Mouse (Mus musculus) intestine, postnatal 0 days (tissue): ENCODE measurements around the gene Epor. TPM values are rescaled to one million over a fixed set of nuclear protein-coding genes. Genes with fewer than 3 reads are reported as not detected.

Source experiments
- ATAC-seq: fragments of 200-750 bp; cut with Nextera tagmentation; 2 replicates; pipeline ENCODE4 v1.8.0; 2017; ENCODE audit warnings: mild to moderate bottlenecking, moderate TSS enrichment, moderate library complexity
- H3K27ac ChIP-seq: fragments of 300-500 bp; sonication (generic); 2 replicates; pipeline ENCODE4 v1.5.1; 2014; ENCODE audit warnings: mild to moderate bottlenecking, low read depth, low read length, moderate library complexity
- H3K27me3 ChIP-seq: fragments of 300-500 bp; sonication (generic); replicated peaks from 2 replicates; pipeline ENCODE4 v1.6.1; 2014; ENCODE audit warnings: low read length, mixed read lengths; ENCODE audit not compliant: control insufficient read depth, insufficient read depth
- H3K36me3 ChIP-seq: fragments of 300-500 bp; sonication (generic); 2 replicates; pipeline ENCODE4 v1.6.1; 2014; ENCODE audit warnings: mild to moderate bottlenecking, moderate library complexity; ENCODE audit not compliant: control insufficient read depth, insufficient read depth
- H3K4me1 ChIP-seq: fragments of 300-500 bp; sonication (generic); replicated peaks from 2 replicates; pipeline ENCODE4 v1.6.1; 2014; ENCODE audit warnings: antibody characterized with exemption, low read length, mixed read lengths; ENCODE audit not compliant: control insufficient read depth, insufficient read depth
- H3K4me2 ChIP-seq: fragments of 300-500 bp; sonication (generic); replicated peaks from 2 replicates; pipeline ENCODE4 v1.6.1; 2014; ENCODE audit warnings: low read depth, mild to moderate bottlenecking, moderate library complexity
- H3K4me3 ChIP-seq: fragments of 300-500 bp; sonication (generic); 2 replicates; pipeline ENCODE4 v1.5.1; 2014; ENCODE audit warnings: low read depth, low read length
- H3K9ac ChIP-seq: fragments of 300-500 bp; sonication (generic); 2 replicates; pipeline ENCODE4 v1.6.1; 2014; ENCODE audit warnings: mild to moderate bottlenecking, low read depth, low read length
- H3K9me3 ChIP-seq: fragments of 300-500 bp; sonication (generic); 2 replicates; pipeline ENCODE4 v1.6.1; 2016; ENCODE audit warnings: mixed run types; ENCODE audit not compliant: control insufficient read depth
- CTCF ChIP-seq: sonication (generic); IDR thresholded peaks from 2 replicates; pipeline ENCODE4 v1.5.1; 2016; ENCODE audit warnings: low read depth, mild to moderate bottlenecking, control low read depth, antibody characterized with exemption, moderate library complexity
- WGBS: fragments of 180-500 bp; shearing (Covaris S2); extraction: QIAGEN DNeasy Blood & Tissue Kit; methylation state at CpG from one replicate; pipeline ENCODE4 v1.1.7; 2014; 5-methylcytosine and 5-hydroxymethylcytosine counted together
- polyA plus RNA-seq: library from polyadenylated mRNA; unstranded; fragments of >200 nt; fragmentation: Nextera tagmentation; extraction: Ambion mirVana; gene quantifications from 2 replicates; pipeline ENCODE4 v1.2.1, GENCODE M21; 2015

The Epor gene
- polyA plus RNA-seq, 1 experiment from 2014 or later: 3.8 TPM

DNA sequence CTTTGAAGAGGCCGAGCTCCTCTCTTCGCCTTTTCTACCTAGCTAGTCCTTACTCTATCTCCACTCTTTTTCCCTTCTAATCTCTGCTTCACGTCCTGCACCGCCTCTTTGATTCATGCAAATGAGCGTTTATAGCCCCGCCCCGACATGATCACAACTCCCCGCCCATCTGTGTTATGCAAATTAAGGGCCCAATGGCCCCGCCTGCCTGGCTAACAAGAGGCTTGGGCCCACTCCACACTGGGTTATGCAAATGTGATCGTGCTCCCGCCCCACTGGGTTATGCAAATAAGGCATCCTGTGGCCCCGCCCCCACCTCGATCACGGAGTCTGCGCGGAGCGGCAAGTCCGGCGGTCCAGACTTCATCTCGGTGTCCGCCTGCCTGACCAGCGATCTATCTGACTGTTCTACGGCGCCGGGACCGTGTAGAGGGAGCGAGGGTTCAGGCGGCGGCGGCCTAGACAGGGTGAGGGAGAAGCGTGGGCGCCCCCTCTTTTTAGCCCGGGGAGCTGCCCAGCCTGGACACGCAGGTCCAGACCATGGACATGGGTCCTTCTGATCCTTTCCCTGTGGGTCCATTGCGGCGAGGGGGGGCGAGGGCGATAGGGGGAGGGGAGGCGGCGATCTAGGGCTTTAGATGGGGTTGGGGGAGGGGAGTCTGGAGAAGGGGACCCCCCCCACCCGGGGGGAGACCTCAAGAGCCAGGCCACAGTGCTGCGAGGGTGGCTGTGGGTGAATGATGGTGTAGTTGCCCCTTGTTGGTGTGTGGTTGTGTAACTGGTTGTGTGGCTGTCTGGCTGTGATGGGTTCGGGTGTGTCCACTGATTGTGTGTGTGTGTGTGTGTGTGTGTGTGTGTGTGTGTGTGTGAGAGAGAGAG is 26.4 kb downstream of the Epor start, which contains the start of gene Plppr2:
Plppr2 (plus strand) TSS at position 342 of the 879 bp plus-strand sequence.
- peak; percentile 98 for ATAC-seq
- H3K4me2 ChIP-seq: peak within 1 kb of the TSS; percentile 80
- no peaks in the 10 kb centered on the region; the same call in 1 of the 2 replicates for H3K36me3 ChIP-seq
- no peak within 1 kb of the TSS for H3K27ac ChIP-seq
- peak within 1 kb of the TSS; percentile 48 for H3K4me3 ChIP-seq
- 1% methylated on average over 43 of the region's 43 CpGs for WGBS
- TF ChIP-seq CTCF: peak; percentile 33
- H3K27me3 ChIP-seq: no peaks in the 10 kb centered on the region
- no peaks in the 10 kb centered on the region for H3K9me3 ChIP-seq
- H3K9ac ChIP-seq: peak within 1 kb of the TSS; percentile 37; the same call in 1 of the 2 replicates
- H3K4me1 ChIP-seq: no peaks in the 10 kb centered on the region

DNA sequence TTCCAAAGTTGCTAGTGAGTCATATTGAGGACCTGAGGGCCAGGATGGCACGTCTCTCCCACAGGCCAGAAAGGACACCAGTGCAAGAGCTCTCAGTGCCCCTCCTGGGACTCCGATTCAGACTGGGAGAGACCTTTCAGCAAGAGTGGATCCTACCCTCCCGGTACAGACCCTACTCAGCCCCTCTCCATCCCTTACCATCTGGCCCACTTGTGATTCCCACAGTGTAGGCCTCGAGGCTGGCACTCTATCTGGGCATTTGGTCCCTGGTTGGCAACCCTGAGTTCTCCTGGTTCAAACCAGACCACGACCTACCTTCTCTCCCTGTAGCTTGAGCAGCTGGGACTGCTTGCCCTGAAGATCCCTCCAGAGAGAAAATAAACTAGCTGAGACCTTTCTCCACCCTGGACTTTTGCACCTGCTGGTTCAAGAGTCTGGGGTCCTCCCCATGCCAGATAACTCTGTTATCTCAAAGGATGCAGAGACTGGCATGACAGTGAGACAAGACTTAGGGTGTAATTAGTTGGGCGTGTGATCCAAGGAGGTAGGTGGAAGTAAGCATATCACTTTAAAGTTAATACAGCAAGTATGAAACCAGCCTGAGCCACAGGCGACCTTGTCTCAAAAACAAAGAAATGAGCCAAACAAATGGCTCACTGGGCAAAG is 27.7 kb downstream of the Epor start:
- Histone ChIP-seq H3K4me2 (no peak overlapping the region), H3K4me1 (no peaks in the 10 kb centered on the region), H3K9ac (no peak overlapping the region), H3K27me3 (no peaks in the 10 kb centered on the region), H3K36me3 (no peaks in the 10 kb centered on the region; the same call in 1 of the 2 replicates), H3K27ac (no peak overlapping the region), H3K4me3 (no peak overlapping the region), H3K9me3 (no peaks in the 10 kb centered on the region)
- TF ChIP-seq CTCF: no peak
- ATAC-seq: no peak
- WGBS: 85% methylated on average over 7 of the region's 7 CpGs

DNA sequence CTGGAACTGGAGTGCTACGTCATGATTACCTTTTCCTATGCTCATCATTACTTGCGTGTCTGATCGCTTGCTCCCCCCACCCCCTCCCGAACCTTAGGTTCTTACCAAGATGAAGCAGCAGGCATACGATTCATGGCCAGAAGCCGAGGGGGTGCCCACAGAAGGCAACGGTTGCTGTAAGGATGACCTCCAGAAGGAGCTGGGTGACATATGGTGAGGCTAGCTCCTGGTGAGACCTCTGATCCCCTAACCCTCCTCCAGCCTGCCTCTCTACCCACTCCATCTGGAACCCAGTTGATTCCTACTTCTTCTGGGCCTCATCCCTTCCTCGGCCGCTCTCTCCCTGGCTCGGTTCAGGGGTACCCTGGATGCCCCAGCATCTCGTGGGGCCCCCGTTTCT is 29.3 kb downstream of the Epor start:
- H3K9ac ChIP-seq: no peak overlapping the region
- no peaks in the 10 kb centered on the region for H3K9me3 ChIP-seq
- ATAC-seq: no peak
- 92% methylated on average over 12 of the region's 12 CpGs for WGBS
- H3K27me3 ChIP-seq: no peaks in the 10 kb centered on the region
- H3K36me3 ChIP-seq: no peaks in the 10 kb centered on the region
- no peaks in the 10 kb centered on the region for H3K4me1 ChIP-seq
- H3K4me2 ChIP-seq: no peak overlapping the region
- H3K4me3 ChIP-seq: no peak overlapping the region
- TF ChIP-seq CTCF: no peak
- no peak overlapping the region for H3K27ac ChIP-seq

DNA sequence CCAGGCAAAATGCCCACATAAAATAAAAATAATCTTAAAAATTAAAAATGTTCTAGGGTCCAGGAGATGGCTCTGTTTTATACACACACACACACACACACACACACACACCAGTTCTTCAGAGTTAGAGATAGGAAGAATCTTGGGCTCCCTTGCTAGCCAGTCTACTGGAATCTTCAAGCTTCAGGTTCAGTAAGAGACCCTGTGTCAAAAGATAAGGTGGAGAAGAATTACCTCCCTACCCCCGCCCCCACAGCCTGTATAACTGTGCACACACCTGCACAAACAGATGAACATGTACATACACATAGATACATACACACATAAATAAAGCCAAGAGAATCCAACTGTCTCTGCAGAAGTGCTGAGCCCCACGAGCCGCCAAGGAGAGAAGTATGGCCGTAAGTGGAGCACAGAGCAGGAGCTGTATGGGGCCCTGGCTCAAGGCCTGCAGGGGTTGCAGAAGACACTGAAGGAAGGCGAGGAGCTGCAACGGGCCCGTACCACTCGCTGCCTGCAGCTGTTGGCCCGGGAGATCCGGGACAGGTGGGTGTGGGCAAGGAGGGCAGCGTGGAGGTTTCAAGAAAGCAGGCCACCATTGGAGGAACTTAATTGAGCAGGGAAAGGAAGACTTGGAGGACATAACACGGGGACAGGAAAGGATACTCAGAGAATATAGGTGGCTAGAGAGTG is 30.7 kb downstream of the Epor start:
- Histone ChIP-seq H3K27ac (no peak overlapping the region), H3K4me3 (no peak overlapping the region), H3K27me3 (no peaks in the 10 kb centered on the region), H3K4me1 (no peaks in the 10 kb centered on the region), H3K9ac (no peak overlapping the region), H3K4me2 (no peak overlapping the region), H3K36me3 (no peaks in the 10 kb centered on the region), H3K9me3 (no peaks in the 10 kb centered on the region)
- 61% methylated on average over 12 of the region's 12 CpGs for WGBS
- ATAC-seq: no peak
- TF ChIP-seq CTCF: no peak

DNA sequence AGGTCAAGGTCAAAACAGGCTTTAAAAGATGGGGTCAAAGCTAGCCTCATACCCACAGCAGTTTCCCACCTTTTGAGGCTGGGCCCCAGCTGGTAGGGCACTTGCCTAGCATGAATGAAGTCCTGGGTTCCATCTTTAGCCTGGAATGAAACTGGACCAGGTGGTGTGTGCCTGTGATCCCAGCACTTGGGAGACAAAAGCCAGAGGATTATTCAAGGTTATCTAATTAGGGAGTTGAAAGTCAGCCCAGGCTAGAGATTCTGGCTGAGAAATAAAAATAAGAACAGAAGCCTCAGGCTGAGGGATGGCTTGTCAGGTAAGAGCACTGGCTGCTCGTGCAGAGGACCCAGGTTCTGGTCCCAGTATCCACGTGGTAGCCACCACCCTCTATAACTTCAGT is 31.3 kb downstream of the Epor start:
- Histone ChIP-seq H3K4me3 (no peak overlapping the region), H3K36me3 (no peaks in the 10 kb centered on the region), H3K27ac (no peak overlapping the region), H3K9me3 (no peaks in the 10 kb centered on the region), H3K27me3 (no peaks in the 10 kb centered on the region), H3K9ac (no peak overlapping the region), H3K4me1 (no peaks in the 10 kb centered on the region), H3K4me2 (no peak overlapping the region)
- TF ChIP-seq CTCF: no peak
- no peak for ATAC-seq
- WGBS: 56% methylated on average over 2 of the region's 2 CpGs

DNA sequence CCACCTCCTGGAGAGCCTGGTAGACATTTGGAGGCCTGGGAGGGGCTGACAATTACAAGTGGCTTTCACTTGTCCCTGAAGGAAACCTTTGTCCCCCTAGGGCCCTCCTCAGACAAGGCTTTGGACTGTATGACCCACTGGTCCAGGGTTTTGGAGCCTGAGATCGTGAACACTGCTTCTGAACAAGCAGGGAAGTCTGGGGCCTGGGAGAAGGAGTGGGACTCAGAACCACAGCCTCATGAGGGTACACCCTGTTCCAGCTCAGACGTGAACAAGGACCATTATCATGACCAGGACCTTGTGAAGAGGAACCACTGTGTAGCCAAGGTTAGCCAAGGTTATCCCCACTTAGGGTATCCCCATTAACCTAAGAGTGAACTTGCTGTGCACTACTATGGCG is 34.1 kb downstream of the Epor start:
- TF ChIP-seq CTCF: no peak
- ATAC-seq: no peak
- no peak overlapping the region for H3K27ac ChIP-seq
- WGBS: 91% methylated on average over 3 of the region's 3 CpGs
- no peak overlapping the region for H3K4me3 ChIP-seq
- H3K36me3 ChIP-seq: no peaks in the 10 kb centered on the region; the same call in 1 of the 2 replicates
- H3K9ac ChIP-seq: no peak overlapping the region
- no peak overlapping the region for H3K4me2 ChIP-seq
- no peaks in the 10 kb centered on the region for H3K27me3 ChIP-seq
- peaks cover 5% of the 10 kb centered on the region; the same call in 1 of the 2 replicates for H3K4me1 ChIP-seq
- H3K9me3 ChIP-seq: no peaks in the 10 kb centered on the region
